ENCODE assay signal across 8 mouse cellular contexts in genomic region chr12:80198487-80198886, GRCm38 (mm10).
DNase-seq lines count a peak whose midpoint lies in the region; ATAC-seq and TF ChIP-seq lines count a peak whose summit lies in the region.

No protein-coding gene starts in this region.

- peaks cover 68% of the 10 kb centered on the region for H3K36me3 ChIP-seq in hindbrain, embryonic 10.5 days
- H3K36me3 ChIP-seq in hindbrain, embryonic 12.5 days = peaks cover 15% of the 10 kb centered on the region
- H3K36me3 ChIP-seq in forebrain, postnatal 0 days (ENCODE audit: insufficient read depth) = peaks cover 2% of the 10 kb centered on the region; the same call in 1 of the 2 replicates
- 0 out of 2 replicates have a peak, but pooled peaks cover 3% of the 10 kb centered on the region for H3K36me3 ChIP-seq in hindbrain, embryonic 14.5 days (replicated peaks; ENCODE audit: control insufficient read depth, insufficient read depth)

- no peak for ATAC-seq in hindbrain, embryonic 12.5 days (ENCODE audit: low FRiP score)
- ATAC-seq in forebrain, postnatal 0 days = peak; percentile 75; the same call in 1 of the 2 replicates
- ATAC-seq in hindbrain, embryonic 14.5 days (ENCODE audit: low FRiP score) = peak; percentile 65; the same call in 1 of the 2 replicates
- ATAC-seq in megakaryocyte-erythroid progenitor cell, adult 5-6 weeks (replicated peaks; ENCODE audit: low FRiP score, low TSS enrichment, poor library complexity, severe bottlenecking) = peak; percentile 71

- TF ChIP-seq CTCF in forebrain, postnatal 0 days (IDR thresholded peaks at IDR 0.05; ENCODE audit: low read depth) = peak; percentile 84

- no peak overlapping the region for H3K4me2 ChIP-seq in hindbrain, embryonic 12.5 days (replicated peaks)
- no peak overlapping the region for H3K4me2 ChIP-seq in forebrain, postnatal 0 days (ENCODE audit: low read depth)
- no peak overlapping the region for H3K4me2 ChIP-seq in hindbrain, embryonic 14.5 days (replicated peaks)

- H3K27ac ChIP-seq in hindbrain, embryonic 10.5 days = no peak overlapping the region
- no peak overlapping the region for H3K27ac ChIP-seq in hindbrain, embryonic 12.5 days
- no peak overlapping the region for H3K27ac ChIP-seq in forebrain, postnatal 0 days (ENCODE audit: low read depth, low read length)
- no peak overlapping the region for H3K27ac ChIP-seq in hindbrain, embryonic 14.5 days

- no peak overlapping the region for H3K4me3 ChIP-seq in hindbrain, embryonic 10.5 days
- H3K4me3 ChIP-seq in hindbrain, embryonic 12.5 days = no peak overlapping the region
- no peak overlapping the region for H3K4me3 ChIP-seq in forebrain, postnatal 0 days (ENCODE audit: low read depth, low read length)
- no peak overlapping the region for H3K4me3 ChIP-seq in hindbrain, embryonic 14.5 days (replicated peaks; ENCODE audit: low read length)

- WGBS in hindbrain, embryonic 10.5 days = 31% methylated on average over 3 of the region's 3 CpGs
- WGBS in hindbrain, embryonic 12.5 days = 42% methylated on average over 3 of the region's 3 CpGs
- 34% methylated on average over 3 of the region's 3 CpGs for WGBS in forebrain, postnatal 0 days
- whole genome bisulfite sequencing in hindbrain, embryonic 14.5 days = 30% methylated on average over 3 of the region's 3 CpGs

- peaks cover 5% of the 10 kb centered on the region; the same call in 1 of the 2 replicates for H3K9me3 ChIP-seq in hindbrain, embryonic 10.5 days
- H3K9me3 ChIP-seq in hindbrain, embryonic 12.5 days (replicated peaks) = no peaks in the 10 kb centered on the region; the same call in 1 of the 2 replicates
- no peaks in the 10 kb centered on the region for H3K9me3 ChIP-seq in forebrain, postnatal 0 days (ENCODE audit: low read length)
- no peaks in the 10 kb centered on the region for H3K9me3 ChIP-seq in hindbrain, embryonic 14.5 days (ENCODE audit: control insufficient read depth, low read length)

- H3K4me1 ChIP-seq in hindbrain, embryonic 10.5 days (replicated peaks) = peaks cover 6% of the 10 kb centered on the region
- H3K4me1 ChIP-seq in hindbrain, embryonic 12.5 days = peaks cover 5% of the 10 kb centered on the region
- no peaks in the 10 kb centered on the region for H3K4me1 ChIP-seq in forebrain, postnatal 0 days (ENCODE audit: insufficient read depth)
- H3K4me1 ChIP-seq in hindbrain, embryonic 14.5 days (replicated peaks; ENCODE audit: control insufficient read depth, insufficient read depth, low read length) = 0 out of 2 replicates have a peak, but pooled peaks cover 4% of the 10 kb centered on the region

- peak; percentile 62 for DNase-seq in hindbrain, embryonic 10.5 days (ENCODE audit: low spot score)
- peak; percentile 32 for DNase-seq in brain, embryonic 18.5 days (ENCODE audit: low read depth, low spot score)
- peak; percentile 79 for DNase-seq in forebrain, postnatal 0 days
- DNase-seq in hindbrain, embryonic 14.5 days (ENCODE audit: low spot score) = peak; percentile 83
- peak; percentile 57 to 78 for DNase-seq in left cerebral cortex, adult 18-20 months (ENCODE audit: low spot score in 2 of 2)
- DNase-seq in spleen, postnatal 10 days (ENCODE audit: low spot score in 2 of 2) = peak; percentile 42 to 75

- H3K27me3 ChIP-seq in hindbrain, embryonic 10.5 days (ENCODE audit: insufficient read depth, poor library complexity, severe bottlenecking) = no peaks in the 10 kb centered on the region
- H3K27me3 ChIP-seq in hindbrain, embryonic 12.5 days = no peaks in the 10 kb centered on the region
- no peaks in the 10 kb centered on the region for H3K27me3 ChIP-seq in forebrain, postnatal 0 days (ENCODE audit: insufficient read depth, low read length)
- H3K27me3 ChIP-seq in hindbrain, embryonic 14.5 days (ENCODE audit: control insufficient read depth, insufficient read depth, low read length) = no peaks in the 10 kb centered on the region

- no peak overlapping the region for H3K9ac ChIP-seq in hindbrain, embryonic 12.5 days
- H3K9ac ChIP-seq in forebrain, postnatal 0 days = no peak overlapping the region
- no peak overlapping the region for H3K9ac ChIP-seq in hindbrain, embryonic 14.5 days

Comparison
In these comparisons a context has a peak if more than half of its experiments do, and no peak if none do; other contexts are left out.
1. DNase-seq: peak in every context shown above with its lines; median percentile 83 in hindbrain, embryonic 14.5 days; 79 in forebrain, postnatal 0 days; 68 in left cerebral cortex, adult 18-20 months; 62 in hindbrain, embryonic 10.5 days; 58 in spleen, postnatal 10 days; 32 in brain, embryonic 18.5 days.